Mouse (Mus musculus) liver, postnatal 0 days (tissue): ENCODE data around the gene Smox.

Experiments used
- CTCF ChIP-seq: sonication (generic); IDR thresholded peaks from 2 replicates; pipeline ENCODE4 v1.5.1; 2016; ENCODE audit warnings: antibody characterized with exemption, low read depth
- EP300 ChIP-seq: IDR thresholded peaks from 2 replicates; pipeline ENCODE4 v1.6.1; 2016; ENCODE audit warnings: antibody characterized with exemption, low read depth, mild to moderate bottlenecking

DNA sequence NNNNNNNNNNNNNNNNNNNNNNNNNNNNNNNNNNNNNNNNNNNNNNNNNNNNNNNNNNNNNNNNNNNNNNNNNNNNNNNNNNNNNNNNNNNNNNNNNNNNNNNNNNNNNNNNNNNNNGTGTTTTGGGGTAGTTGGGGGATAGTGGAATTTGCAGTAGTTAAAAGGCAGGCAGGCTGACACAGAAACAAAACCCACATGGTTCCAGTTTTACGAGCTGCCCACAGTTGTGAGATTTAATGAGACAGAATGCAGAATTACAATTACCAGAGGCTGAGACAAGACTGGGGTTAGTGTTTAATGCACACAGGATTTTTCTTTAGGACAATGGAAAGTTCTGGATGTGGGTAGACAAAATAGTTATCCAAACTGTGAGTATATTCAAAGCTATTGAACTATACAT is 9.6 kb upstream of the Smox start:
- TF ChIP-seq CTCF (no peak), EP300 (no peak)
